In genomic region chrX:70899720-70900479, GRCm38 (mm10) we compare ENCODE assay signal across 12 mouse cellular contexts.
A peak's percentile ranks its signal among the peaks of the same experiment; 100 is the strongest.
DNase-seq lines count a peak whose midpoint lies in the region; ATAC-seq lines count a peak whose summit lies in the region.
"Had no signal": no experiment of that assay in that cellular context is flagged by ENCODE, and none has a peak within 500 bp of the region (broad histone marks: within the 10 kb centered on the region; RNA-seq: fewer than 3 reads in every experiment).

No protein-coding gene starts in this region.

- H3K9ac ChIP-seq in heart, embryonic 12.5 days = no peak overlapping the region
- H3K9ac ChIP-seq: hindbrain, embryonic 15.5 days; stomach, embryonic 15.5 days had no signal

- no peak overlapping the region for H3K4me3 ChIP-seq in heart, embryonic 12.5 days
- H3K4me3 ChIP-seq in hindbrain, embryonic 10.5 days = no peak overlapping the region
- H3K4me3 ChIP-seq: hindbrain, embryonic 15.5 days; stomach, embryonic 15.5 days had no signal

- no peak for ATAC-seq in heart, embryonic 12.5 days (ENCODE audit: insufficient number of reproducible peaks, low FRiP score)

- peaks cover 3% of the 10 kb centered on the region; the same call in 1 of the 2 replicates for H3K4me1 ChIP-seq in heart, embryonic 12.5 days (replicated peaks)
- H3K4me1 ChIP-seq in hindbrain, embryonic 10.5 days (replicated peaks) = no peaks in the 10 kb centered on the region
- H3K4me1 ChIP-seq: hindbrain, embryonic 15.5 days; stomach, embryonic 15.5 days had no signal

- no peaks in the 10 kb centered on the region for H3K36me3 ChIP-seq in heart, embryonic 12.5 days
- no peaks in the 10 kb centered on the region for H3K36me3 ChIP-seq in hindbrain, embryonic 10.5 days
- H3K36me3 ChIP-seq: hindbrain, embryonic 15.5 days; stomach, embryonic 15.5 days had no signal

- H3K27ac ChIP-seq in heart, embryonic 12.5 days (ENCODE audit: poor library complexity, severe bottlenecking) = no peak overlapping the region
- H3K27ac ChIP-seq in hindbrain, embryonic 10.5 days = no peak overlapping the region
- H3K27ac ChIP-seq: hindbrain, embryonic 15.5 days; stomach, embryonic 15.5 days had no signal

- no peak overlapping the region for H3K4me2 ChIP-seq in heart, embryonic 12.5 days
- H3K4me2 ChIP-seq: hindbrain, embryonic 15.5 days; stomach, embryonic 15.5 days had no signal

- peak; percentile 87 for DNase-seq in heart, adult 11 months
- peak; percentile 9 to 12 for DNase-seq in cerebellum, adult 18-20 months
- DNase-seq in heart, adult 9 months (ENCODE audit: low spot score in 2 of 2) = peak; percentile 7 to 15
- DNase-seq in layer of hippocampus, postnatal 36 days = peak; percentile 23 to 39
- no peak for DNase-seq in thymus, postnatal 14 days
- DNase-seq in adrenal gland, postnatal 36 days = no peak
- DNase-seq in hindbrain, embryonic 10.5 days (ENCODE audit: low spot score) = no peak
- DNase-seq: kidney, postnatal 36 days; lung, adult 2 months had no signal

- no peaks in the 10 kb centered on the region for H3K9me3 ChIP-seq in heart, embryonic 12.5 days (replicated peaks)
- H3K9me3 ChIP-seq in hindbrain, embryonic 10.5 days = no peaks in the 10 kb centered on the region
- H3K9me3 ChIP-seq: hindbrain, embryonic 15.5 days; stomach, embryonic 15.5 days had no signal

- H3K27me3 ChIP-seq in heart, embryonic 12.5 days (replicated peaks) = no peaks in the 10 kb centered on the region
- no peaks in the 10 kb centered on the region for H3K27me3 ChIP-seq in hindbrain, embryonic 10.5 days (ENCODE audit: insufficient read depth, poor library complexity, severe bottlenecking)
- H3K27me3 ChIP-seq: hindbrain, embryonic 15.5 days; stomach, embryonic 15.5 days had no signal

- 61% methylated on average over 8 of the region's 8 CpGs for WGBS in heart, embryonic 12.5 days
- WGBS in hindbrain, embryonic 10.5 days = 85% methylated on average over 8 of the region's 8 CpGs

Comparison
In these comparisons a context has a peak if more than half of its experiments do, and no peak if none do; other contexts are left out.
1. DNase-seq: peak in heart, adult 11 months (single experiment), cerebellum, adult 18-20 months (2 of 2), heart, adult 9 months (2 of 2) and layer of hippocampus, postnatal 36 days (2 of 2); none in thymus, postnatal 14 days (single experiment), adrenal gland, postnatal 36 days (0 of 2) and hindbrain, embryonic 10.5 days (single experiment).